Mouse (Mus musculus) cerebellum, adult 2 months (tissue): Measurements from ENCODE around the gene Sept3.

Experiments used
- CTCF ChIP-seq: fragments of 200-500 bp; IDR thresholded peaks from 2 replicates; pipeline ENCODE4 v1.5.1; 2011; ENCODE audit warnings: low read depth, mild to moderate bottlenecking, control low read depth, low read length, moderate library complexity, borderline replicate concordance; ENCODE audit not compliant: insufficient read depth
- POLR2A ChIP-seq: fragments of 200-500 bp; IDR thresholded peaks from 2 replicates; pipeline ENCODE4 v1.6.1; 2011; ENCODE audit warnings: low read length, control low read depth, borderline replicate concordance; ENCODE audit not compliant: insufficient read depth

- TF ChIP-seq CTCF (no peak), POLR2A (no peak)
Observed at GRCm38 (mm10) chr15:82319613-82320012, 44.9 kb downstream of the Sept3 start.
